Mouse (Mus musculus): ENCODE results near the gene Pdrg1.

Pdrg1 gene

DNA sequence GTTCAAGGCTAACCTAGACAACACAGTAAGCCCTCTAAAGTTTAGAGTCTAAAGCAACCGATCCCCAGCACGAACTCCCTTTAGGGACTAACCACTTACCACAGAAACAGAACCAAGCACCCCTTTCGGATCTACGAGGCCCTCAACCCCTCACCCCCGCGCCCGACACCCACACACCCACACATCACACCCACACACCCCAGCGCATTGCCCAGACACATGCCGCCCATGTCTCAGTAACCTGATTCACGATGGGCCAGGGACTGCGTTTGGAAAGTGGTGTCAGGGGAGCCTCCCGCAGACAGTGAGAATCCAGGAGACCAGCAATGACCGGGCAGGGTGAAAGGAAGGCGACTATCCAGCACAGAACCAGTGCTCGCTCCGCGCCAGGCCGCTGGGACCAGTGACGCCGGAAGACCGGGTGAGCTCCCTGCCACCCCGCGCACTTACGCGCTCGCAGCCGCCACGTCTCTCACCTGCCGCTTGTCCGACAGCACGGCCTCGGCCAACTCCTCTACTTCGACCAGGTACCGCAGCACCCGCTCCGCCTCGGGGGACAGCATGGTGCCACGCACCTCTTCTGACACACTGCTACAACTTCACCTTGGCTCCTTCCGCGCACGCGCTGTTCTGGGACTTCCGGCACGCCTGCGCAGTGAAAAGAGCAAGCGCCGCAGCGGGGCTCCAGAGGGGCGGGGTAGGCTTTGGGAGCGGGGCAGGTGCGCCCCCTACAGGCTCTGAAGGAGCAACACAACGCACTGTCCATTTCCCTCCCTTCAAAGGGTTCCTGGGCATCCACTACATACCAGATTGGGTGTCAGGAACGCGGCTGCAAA is at the start of gene Pdrg1:
Gene Pdrg1 (minus strand): TSS at position 670 of the 836 bp plus-strand sequence.
- peak; percentile 96 for DNase-seq

DNA sequence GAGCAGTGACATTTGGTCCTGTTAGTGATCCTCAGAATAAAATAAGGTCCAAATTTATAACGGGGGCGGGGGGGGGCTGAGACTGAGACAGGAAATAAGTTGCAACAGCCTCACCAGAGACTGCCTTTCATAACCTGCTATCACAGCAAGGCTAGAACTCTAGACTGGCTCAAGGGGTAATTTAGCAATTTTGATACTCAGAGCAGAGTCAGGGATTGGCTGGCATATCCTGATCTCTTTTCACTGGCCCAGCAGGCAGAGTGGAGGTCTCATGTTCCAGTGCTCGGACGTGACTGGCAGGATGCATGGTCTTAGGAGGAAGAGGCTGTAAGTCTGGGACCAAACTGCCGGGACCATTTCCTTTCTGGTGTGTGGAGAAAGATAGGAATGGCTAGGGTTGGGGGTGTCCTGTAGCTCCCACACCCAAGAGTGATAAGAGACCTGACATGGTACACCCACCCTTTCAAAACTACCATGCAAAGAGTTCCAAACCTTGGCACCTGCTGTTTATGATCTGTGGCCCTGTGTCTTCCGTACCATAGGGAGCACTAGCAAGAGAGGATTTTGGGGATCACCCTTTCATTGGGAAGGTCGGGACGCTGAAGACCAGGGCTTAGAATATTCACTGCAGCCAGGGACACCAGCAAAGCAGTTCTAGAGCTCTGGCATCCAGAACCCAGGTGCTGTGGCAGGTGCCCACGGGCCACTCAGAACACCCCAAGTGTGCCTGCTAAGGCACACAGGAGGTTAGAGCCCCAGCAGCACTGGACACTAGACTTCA is 49.2 kb upstream of the Pdrg1 start:
- DNase-seq: no peak

DNA sequence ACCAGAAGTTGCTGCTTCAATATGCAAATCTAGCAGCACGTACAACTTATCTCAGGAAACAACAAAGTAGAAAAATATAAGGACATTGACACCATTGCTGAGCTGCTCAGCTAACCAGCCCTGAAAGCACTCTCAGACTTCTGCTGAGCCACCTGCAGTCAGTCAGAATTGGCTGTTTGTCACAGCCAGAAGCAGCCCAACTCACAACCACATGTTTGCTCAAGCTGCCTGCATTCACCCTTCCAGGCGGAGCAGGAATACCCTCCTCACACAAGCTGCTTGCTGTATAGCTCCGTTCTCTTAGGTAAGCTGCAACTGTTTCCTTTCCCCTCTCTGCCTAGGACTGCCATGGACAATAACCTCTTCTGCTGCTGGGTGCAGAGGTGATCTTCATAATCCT is 48.2 kb upstream of the Pdrg1 start:
- DNase-seq: no peak

DNA sequence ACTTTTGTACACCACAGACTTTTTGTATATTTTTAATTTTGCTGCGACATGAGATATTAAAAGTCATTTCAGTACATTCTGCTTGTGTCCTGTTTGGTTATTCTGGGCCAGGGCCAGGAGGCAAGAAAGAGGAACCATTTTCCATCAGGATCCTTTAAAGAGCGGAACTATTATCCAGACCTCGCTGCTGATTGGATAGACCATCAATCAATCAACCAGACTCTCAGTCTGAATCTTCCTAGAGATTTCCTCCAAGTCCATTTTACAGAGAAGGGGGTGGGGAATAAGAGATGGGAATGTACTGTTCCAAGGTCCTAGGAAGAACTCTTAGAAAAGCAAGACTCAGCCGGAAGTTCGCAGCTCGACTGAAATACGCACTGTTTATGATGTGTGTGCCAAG is 45.0 kb upstream of the Pdrg1 start:
- DNase-seq: no peak

- no peak for DNase-seq
These were observed 43.1 kb upstream of the Pdrg1 start for GRCm38 (mm10) chr2:153058365-153058764.

- DNase-seq: no peak
These were observed 40.2 kb upstream of the Pdrg1 start for GRCm38 (mm10) chr2:153055270-153055920.

DNA sequence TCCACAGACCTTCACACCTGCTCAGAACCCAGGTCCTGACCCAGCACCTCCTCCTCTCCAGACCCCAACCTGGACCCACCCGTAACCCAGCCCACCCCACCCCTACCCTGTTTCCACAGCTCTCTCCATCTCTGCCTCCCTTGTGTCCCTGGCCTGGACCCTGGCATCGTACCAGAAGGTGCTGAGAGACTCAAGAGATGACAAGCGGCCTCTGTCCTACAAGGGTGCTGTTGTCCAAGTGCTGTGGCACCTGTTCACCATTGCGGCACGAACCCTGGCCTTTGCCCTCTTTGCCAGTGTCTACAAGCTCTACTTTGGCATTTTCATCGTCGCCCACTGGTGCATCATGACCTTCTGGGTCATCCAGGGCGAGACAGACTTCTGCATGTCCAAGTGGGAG is 38.7 kb upstream of the Pdrg1 start:
- DNase-seq: no peak

GRCm38 (mm10) chr2:153052700-153053351 is 37.6 kb upstream of the Pdrg1 start:
- no peak for DNase-seq

DNA sequence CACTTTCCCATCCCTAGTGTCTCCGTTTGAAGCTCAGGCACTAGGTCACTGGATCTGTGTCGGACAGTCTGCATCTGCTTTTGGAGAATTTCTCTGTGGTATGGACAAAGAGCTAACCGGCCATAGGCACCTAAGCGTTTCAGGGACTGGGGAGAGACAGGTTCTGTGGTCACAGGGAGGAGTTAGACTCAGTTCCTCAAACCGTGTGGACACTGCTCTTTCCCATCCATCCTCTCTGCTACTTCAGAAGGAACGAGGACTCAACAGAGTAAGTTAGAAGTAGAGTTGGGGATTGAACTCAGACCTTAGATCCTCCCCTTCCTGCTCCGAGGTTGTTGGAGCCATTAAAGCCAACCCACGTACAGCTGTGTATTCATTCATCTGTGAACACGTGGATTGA is 36.3 kb upstream of the Pdrg1 start:
- DNase-seq: no peak

DNA sequence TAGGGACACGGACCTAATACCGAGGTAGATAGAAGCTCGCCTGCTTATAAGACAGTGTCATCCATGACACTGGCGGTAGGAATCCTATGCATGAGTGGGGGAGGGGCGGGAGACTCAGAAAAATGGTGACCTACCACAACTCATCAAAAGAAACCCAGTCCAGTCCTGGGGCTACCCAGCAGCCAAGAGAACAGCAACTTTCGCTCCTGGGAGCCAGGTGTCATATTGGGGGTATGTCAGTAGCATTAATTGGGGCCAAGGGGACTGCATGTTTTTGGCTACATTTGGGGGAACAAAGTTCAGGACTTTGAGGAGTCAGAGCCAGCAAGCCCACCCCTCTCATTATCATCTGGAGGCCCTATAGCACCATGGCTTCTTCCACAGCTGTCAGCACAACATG is 35.9 kb upstream of the Pdrg1 start:
- DNase-seq: no peak

DNA sequence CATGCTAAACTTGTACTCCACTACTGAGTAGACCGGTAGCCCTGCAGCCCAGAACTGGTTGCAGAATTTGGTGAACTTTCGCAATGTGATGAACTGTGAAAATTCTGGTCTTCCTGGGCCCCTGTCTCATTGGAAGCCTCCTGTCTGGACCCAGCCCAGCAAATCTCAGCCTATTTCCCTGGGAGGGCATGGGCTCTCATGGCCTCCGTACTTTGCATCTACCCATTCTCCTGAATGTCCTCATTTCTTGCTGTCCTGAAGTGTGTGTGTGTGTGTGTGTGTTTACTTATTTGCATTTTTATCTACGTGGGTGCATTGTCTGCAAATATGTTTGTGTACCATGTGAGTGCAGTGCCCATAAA is 34.8 kb upstream of the Pdrg1 start:
- DNase-seq: no peak

GRCm38 (mm10) chr2:153049288-153049996 is 34.2 kb upstream of the Pdrg1 start:
- DNase-seq: no peak

DNA sequence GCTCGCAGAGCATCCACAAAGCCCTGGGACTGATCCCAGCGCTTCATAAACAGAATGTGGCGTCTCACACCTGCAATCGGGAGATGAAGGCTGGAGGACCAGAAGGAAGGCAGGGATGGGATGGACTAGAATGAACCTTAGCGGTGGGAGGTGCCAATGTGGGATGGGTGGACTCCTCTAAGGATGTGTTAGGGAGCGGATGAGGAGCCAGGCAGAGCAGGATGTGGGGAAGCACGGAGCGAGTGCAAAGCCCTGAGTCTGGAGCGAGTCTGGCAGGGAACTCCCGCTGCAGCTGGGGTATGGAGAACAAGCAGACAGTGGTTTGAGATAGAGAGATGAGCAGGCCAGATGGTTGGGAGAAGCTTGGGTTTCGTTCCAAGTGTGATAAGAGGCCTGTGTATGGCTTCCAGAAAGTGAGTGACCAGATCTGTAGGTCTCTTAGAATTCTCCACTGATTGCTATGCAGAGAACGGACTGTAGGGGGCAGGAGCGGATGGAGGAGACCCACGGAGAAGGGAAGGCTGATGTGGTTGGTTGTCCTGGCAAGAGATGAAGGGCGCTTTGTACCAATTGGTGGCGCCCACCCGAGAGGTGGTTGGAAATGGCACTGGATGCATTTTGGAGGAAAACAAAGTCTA is 32.7 kb upstream of the Pdrg1 start:
- peak; percentile 43 for DNase-seq

DNA sequence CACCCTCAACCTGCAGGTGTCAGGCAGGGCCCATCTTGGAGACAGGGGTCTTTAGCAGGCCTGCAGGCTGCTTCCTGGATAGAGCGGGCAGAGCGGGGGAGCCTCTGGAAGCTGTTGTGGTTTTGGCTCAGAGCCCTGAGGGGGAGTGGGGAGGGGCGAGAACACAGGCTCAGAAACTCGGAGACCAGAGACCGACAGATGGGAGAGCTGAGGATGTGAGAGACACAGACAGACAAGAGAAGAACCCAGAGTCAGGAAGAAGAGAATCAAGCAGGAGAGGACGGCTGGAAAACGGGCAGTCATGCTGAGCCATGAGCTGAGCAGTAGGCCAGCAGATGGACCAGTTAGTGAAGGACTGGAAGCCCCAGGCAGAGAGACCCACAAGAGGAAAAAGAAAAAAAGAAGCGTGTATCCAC is 30.7 kb upstream of the Pdrg1 start:
- no peak for DNase-seq

DNA sequence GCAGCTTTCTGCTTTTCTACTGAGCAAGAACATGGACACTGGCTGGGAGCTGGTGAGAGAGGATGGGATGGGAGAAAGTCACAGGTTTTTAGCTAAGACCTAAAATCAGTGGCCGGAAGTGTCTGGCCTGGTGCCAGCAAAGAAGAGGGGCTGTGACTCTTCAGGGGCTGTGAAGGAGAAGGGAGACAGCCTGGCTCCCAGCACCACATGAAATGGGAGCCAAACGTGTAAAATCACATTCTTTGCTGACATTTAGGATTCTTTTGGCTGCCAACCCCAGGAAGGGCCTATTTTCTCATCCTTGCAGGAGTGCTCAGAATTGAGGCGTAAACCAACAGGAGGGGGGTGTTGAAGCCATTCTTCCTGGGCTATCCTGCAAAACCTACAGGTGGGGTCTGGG is 28.7 kb upstream of the Pdrg1 start:
- DNase-seq: no peak

GRCm38 (mm10) chr2:153036690-153037089 is 21.5 kb upstream of the Pdrg1 start:
- DNase-seq: no peak

GRCm38 (mm10) chr2:153033545-153034230 is 18.5 kb upstream of the Pdrg1 start:
- DNase-seq: no peak

GRCm38 (mm10) chr2:153032973-153033372 is 17.7 kb upstream of the Pdrg1 start:
- DNase-seq: no peak

GRCm38 (mm10) chr2:153032083-153032842 is 17.0 kb upstream of the Pdrg1 start:
- DNase-seq: peak; percentile 56

All from kidney, adult 9 months (tissue).